19 mouse cellular contexts compared by ENCODE assay signal in genomic region chrX:21566669-21567068, GRCm38 (mm10).
DNase-seq lines count a peak whose midpoint lies in the region; ATAC-seq and TF ChIP-seq lines count a peak whose summit lies in the region.
"Had no signal": no experiment of that assay in that cellular context is flagged by ENCODE, and none has a peak within 500 bp of the region (broad histone marks: within the 10 kb centered on the region; RNA-seq: fewer than 3 reads in every experiment).

No protein-coding gene starts in this region.

- no peak for TF ChIP-seq EP300 in heart, postnatal 0 days (IDR thresholded peaks at IDR 0.05; ENCODE audit: low read depth)

- H3K27ac ChIP-seq in heart, postnatal 0 days (ENCODE audit: low read depth): no peak overlapping the region
- H3K27ac ChIP-seq in lung, embryonic 15.5 days: 0 out of 2 replicates have a peak overlapping the region, but pooled peaks have one; percentile 33
- H3K27ac ChIP-seq: forebrain, embryonic 13.5 days; heart, embryonic 13.5 days; hindbrain, embryonic 13.5 days; intestine, embryonic 15.5 days; midbrain, embryonic 12.5 days; neural tube, embryonic 13.5 days had no signal

- no peaks in the 10 kb centered on the region for H3K27me3 ChIP-seq in heart, postnatal 0 days (ENCODE audit: control insufficient read depth, insufficient read depth, low read length)
- H3K27me3 ChIP-seq in lung, embryonic 15.5 days: no peaks in the 10 kb centered on the region
- H3K27me3 ChIP-seq: forebrain, embryonic 13.5 days; heart, embryonic 13.5 days; hindbrain, embryonic 13.5 days; intestine, embryonic 15.5 days; midbrain, embryonic 12.5 days; neural tube, embryonic 13.5 days had no signal

- TF ChIP-seq CTCF in heart, postnatal 0 days (IDR thresholded peaks at IDR 0.05; ENCODE audit: low read depth): no peak

- H3K36me3 ChIP-seq in heart, postnatal 0 days (replicated peaks; ENCODE audit: control insufficient read depth, insufficient read depth, low read length): no peaks in the 10 kb centered on the region
- no peaks in the 10 kb centered on the region for H3K36me3 ChIP-seq in lung, embryonic 15.5 days
- H3K36me3 ChIP-seq: heart, embryonic 13.5 days; hindbrain, embryonic 13.5 days; intestine, embryonic 15.5 days; midbrain, embryonic 12.5 days; neural tube, embryonic 13.5 days had no signal

- H3K9me3 ChIP-seq in heart, postnatal 0 days (replicated peaks; ENCODE audit: control insufficient read depth, low read length): no peaks in the 10 kb centered on the region
- no peaks in the 10 kb centered on the region for H3K9me3 ChIP-seq in lung, embryonic 15.5 days
- H3K9me3 ChIP-seq: forebrain, embryonic 13.5 days; heart, embryonic 13.5 days; hindbrain, embryonic 13.5 days; intestine, embryonic 15.5 days; midbrain, embryonic 12.5 days; neural tube, embryonic 13.5 days had no signal

- H3K9ac ChIP-seq in heart, postnatal 0 days (replicated peaks; ENCODE audit: low read depth, low read length): no peak overlapping the region
- H3K9ac ChIP-seq in lung, embryonic 15.5 days: no peak overlapping the region
- H3K9ac ChIP-seq: forebrain, embryonic 13.5 days; heart, embryonic 13.5 days; hindbrain, embryonic 13.5 days; intestine, embryonic 15.5 days; midbrain, embryonic 12.5 days; neural tube, embryonic 13.5 days had no signal

- H3K4me3 ChIP-seq in heart, postnatal 0 days (ENCODE audit: low read depth, low read length): no peak overlapping the region
- H3K4me3 ChIP-seq in lung, embryonic 15.5 days: no peak overlapping the region
- H3K4me3 ChIP-seq: forebrain, embryonic 13.5 days; heart, embryonic 13.5 days; hindbrain, embryonic 13.5 days; intestine, embryonic 15.5 days; midbrain, embryonic 12.5 days; neural tube, embryonic 13.5 days had no signal

- ATAC-seq in heart, postnatal 0 days (ENCODE audit: insufficient read depth, low read depth): no peak
- peak; percentile 59; the same call in 1 of the 2 replicates for ATAC-seq in lung, embryonic 15.5 days (ENCODE audit: borderline replicate concordance, extremely low read depth, low FRiP score, low TSS enrichment)
- peak; percentile 48 to 65; a peak in 3 of 4 replicates for ATAC-seq in hematopoietic stem cell, adult 5-6 weeks (replicated peaks in 1 of 2; ENCODE audit: insufficient read depth in 1 of 2, low FRiP score in 2 of 2, low TSS enrichment in 1 of 2, low read depth in 1 of 2, poor library complexity in 2 of 2, severe bottlenecking in 2 of 2)
- ATAC-seq: forebrain, embryonic 13.5 days; intestine, embryonic 15.5 days had no signal

- no peak overlapping the region for H3K4me2 ChIP-seq in heart, postnatal 0 days (ENCODE audit: low read depth, low read length)
- H3K4me2 ChIP-seq in lung, embryonic 15.5 days: no peak overlapping the region
- H3K4me2 ChIP-seq: forebrain, embryonic 13.5 days; heart, embryonic 13.5 days; hindbrain, embryonic 13.5 days; intestine, embryonic 15.5 days; midbrain, embryonic 12.5 days; neural tube, embryonic 13.5 days had no signal

- peak; percentile 6 for DNase-seq in heart, postnatal 0 days (ENCODE audit: low spot score)
- DNase-seq in heart, postnatal 4 days: no peak
- DNase-seq in lung, postnatal 4 days: no peak
- peak; percentile 18 for DNase-seq in skeletal muscle tissue, adult 2 months (ENCODE audit: low read depth, low spot score)
- no peak for DNase-seq in T-cell, adult 2 months (ENCODE audit: low spot score)
- DNase-seq: adrenal gland, adult 2 months; cerebellum, postnatal 14 days; layer of hippocampus, postnatal 36 days; liver; right cerebral cortex, postnatal 14 days; thymus, postnatal 25 days had no signal

- H3K4me1 ChIP-seq in heart, postnatal 0 days (ENCODE audit: control insufficient read depth, insufficient read depth): no peaks in the 10 kb centered on the region
- H3K4me1 ChIP-seq in lung, embryonic 15.5 days: no peaks in the 10 kb centered on the region
- H3K4me1 ChIP-seq: forebrain, embryonic 13.5 days; heart, embryonic 13.5 days; hindbrain, embryonic 13.5 days; intestine, embryonic 15.5 days; midbrain, embryonic 12.5 days; neural tube, embryonic 13.5 days had no signal

- WGBS in heart, postnatal 0 days: 22% methylated on average over 2 of the region's 2 CpGs
- 35% methylated on average over 2 of the region's 2 CpGs for WGBS in lung, embryonic 15.5 days

Comparison
In these comparisons a context has a peak if more than half of its experiments do, and no peak if none do; other contexts are left out.
1. DNase-seq: peak in heart, postnatal 0 days (single experiment) and skeletal muscle tissue, adult 2 months (single experiment); none in heart, postnatal 4 days (single experiment), lung, postnatal 4 days (0 of 2) and T-cell, adult 2 months (single experiment).